Mouse (Mus musculus) olfactory bulb, adult 2 months (tissue): ENCODE measurements around the gene Fbln2.

Experiments used
- CTCF ChIP-seq: fragments of 200-500 bp; IDR thresholded peaks from 2 replicates; pipeline ENCODE4 v1.5.1; 2012; ENCODE audit warnings: low read depth, mild to moderate bottlenecking, low read length, moderate library complexity; ENCODE audit not compliant: insufficient read depth
- POLR2A ChIP-seq: fragments of 200-500 bp; IDR thresholded peaks from 2 replicates; pipeline ENCODE4 v1.6.1; 2012; ENCODE audit warnings: mild to moderate bottlenecking, low read depth, low read length, moderate library complexity; ENCODE audit not compliant: insufficient read depth

DNA sequence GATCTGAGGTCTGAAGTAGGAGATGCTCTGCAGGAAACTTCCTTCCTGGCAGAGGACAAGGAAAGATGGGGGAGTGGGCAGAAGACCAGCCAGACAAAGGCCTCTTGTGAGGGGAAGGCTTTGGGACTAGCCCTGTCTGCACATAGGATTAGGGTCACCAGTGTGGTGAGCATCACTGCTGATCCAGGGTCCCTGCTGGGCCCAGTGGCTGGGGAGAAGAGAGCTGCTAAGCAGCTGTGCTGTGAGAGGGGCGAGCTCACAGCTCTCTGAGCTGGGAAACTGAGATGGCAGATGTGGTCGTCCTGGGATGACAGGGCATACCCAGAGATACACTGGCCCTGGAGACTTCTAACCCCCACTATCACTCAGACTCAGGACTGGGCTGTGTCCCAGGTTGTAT, 20.8 kb upstream of the Fbln2 start:
- TF ChIP-seq POLR2A = no peak
- TF ChIP-seq CTCF = no peak
